Mouse (Mus musculus) layer of hippocampus, adult 18-20 months (tissue): ENCODE measurements around the gene Pla2g2c. TPM values are rescaled to one million over a fixed set of nuclear protein-coding genes. Genes with fewer than 3 reads are reported as not detected.

Experiments used
- DNase-seq, 2 experiments: peaks; one replicate each; pipeline ENCODE4 v3.0.0; 2022; ENCODE audit warnings: low spot score in 2 of 2
- total RNA-seq, 2 experiments: library from RNA; stranded (reverse); gene quantifications; 2 replicates each; pipeline ENCODE4 v1.2.3; 2021

Gene Pla2g2c
- total RNA-seq, 2 experiments from 2014 or later, result 0.10 TPM; not detected in 1

DNA sequence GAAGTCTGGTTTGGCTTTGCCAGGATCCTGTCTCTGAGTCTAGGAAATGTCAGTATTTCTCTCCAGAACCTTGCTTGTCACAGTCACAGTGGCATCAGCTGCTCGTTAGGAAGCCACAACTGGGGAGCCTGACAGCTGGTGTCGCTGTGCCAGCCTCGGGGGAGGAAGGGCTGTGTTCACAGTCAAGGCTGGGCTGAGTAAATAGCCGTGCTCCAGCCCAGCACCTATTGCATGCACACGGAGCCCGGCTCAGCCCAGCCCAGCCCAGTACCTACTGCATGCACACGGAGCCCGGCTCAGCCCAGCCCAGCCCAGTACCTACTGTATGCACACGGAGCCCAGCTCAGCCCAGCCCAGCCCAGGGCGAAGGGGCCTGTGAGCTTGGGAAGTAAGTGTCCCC is 23.3 kb downstream of the Pla2g2c start:
- no peak for DNase-seq

DNA sequence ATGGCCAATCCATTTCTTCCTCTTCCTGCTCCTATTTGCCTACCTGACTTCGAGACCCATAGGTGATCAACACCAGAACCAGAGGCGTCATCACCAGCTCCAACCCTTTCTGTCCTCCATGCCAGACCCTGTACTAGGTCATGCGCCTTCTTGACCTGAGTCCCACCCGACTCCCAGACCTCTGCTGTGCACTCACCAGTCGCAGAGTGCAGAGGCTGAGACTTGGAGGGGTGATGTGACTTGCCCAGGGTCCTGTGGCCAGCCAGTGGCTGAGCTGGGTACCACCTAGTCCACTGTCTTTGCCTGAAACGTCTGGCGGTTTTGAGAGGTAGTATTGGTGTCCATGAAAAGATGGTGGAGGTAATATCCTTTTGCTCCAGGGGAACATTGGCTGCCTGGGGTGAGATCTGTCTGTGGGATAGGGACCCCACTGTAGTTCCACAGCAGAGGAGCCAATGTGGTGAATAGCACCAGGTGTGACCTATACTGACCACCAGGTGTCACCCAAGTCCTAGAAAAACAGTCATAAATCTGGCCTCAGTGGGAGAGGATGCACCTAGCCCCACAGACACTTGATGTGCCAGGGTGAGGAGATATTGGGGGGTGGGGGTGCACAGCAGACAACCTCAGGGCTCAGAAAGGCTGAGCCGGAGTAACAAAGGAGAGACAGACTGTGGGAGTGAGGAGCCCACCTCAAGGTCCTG is 23.9 kb downstream of the Pla2g2c start:
- DNase-seq, result peak in 1 of 2 experiments; percentile 79

GRCm38 (mm10) chr4:138752603-138753002 is 28.0 kb downstream of the Pla2g2c start:
- no peak for DNase-seq

DNA sequence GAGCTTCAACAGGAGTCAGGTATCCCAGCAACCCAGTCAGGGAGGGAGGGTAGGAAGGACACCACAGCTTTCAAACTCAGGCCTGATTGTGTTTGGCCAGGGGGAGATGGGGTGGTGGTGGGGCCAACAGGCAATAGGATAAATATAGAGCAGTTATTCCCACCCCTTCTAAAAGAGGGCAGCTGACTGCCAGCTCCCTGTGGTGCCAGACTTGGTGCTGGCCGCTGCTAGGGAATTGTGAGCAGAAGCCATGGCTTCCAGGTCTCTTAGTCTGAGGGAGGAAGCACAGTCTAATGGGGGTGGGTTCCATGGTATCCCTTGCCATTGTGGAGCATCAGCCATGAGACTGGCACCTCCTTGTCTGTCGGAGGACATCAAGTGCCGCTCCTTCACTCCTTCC is 29.0 kb downstream of the Pla2g2c start:
- DNase-seq, result no peak

DNA sequence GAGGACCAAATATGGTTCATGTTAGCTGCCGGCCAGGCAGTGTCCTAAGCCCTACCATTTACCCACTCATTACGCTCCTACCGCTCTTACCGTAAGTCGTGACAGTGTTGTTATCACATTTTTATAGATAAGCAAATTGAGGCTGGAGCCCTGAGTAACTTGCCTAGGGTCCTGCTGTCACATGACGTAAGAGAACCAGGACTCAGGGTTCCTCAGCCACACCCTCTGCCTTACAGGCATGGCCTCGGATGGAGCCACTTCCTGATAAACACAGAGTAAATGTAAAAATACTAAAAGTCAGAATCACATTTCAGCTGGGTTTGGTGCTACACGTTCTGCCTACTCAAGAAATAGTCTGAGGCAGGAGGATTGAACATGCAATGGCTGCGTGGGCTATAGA is 29.8 kb downstream of the Pla2g2c start:
- DNase-seq, result no peak

DNA sequence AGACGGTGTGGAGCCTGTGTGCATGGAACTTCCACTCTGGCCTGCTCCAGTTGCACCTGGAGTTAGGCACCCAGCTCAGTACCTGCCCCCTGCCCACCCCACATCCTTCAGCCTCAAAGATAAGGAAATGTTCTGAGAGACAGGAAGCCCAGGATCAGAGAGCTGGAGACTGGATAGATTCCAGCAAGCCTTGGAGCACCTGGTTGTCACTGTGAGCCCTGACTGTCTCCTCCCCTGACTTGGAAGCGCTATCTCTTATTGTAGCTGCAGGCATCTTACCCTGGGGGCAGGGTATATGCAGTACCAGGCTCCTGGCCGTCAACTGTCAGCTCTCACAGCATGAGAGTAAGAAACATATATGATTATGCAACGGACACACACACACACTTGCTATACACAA is 30.8 kb downstream of the Pla2g2c start:
- DNase-seq, result no peak

GRCm38 (mm10) chr4:138755983-138756382 is 31.4 kb downstream of the Pla2g2c start:
- DNase-seq, result peak in 1 of 2 experiments; percentile 63

DNA sequence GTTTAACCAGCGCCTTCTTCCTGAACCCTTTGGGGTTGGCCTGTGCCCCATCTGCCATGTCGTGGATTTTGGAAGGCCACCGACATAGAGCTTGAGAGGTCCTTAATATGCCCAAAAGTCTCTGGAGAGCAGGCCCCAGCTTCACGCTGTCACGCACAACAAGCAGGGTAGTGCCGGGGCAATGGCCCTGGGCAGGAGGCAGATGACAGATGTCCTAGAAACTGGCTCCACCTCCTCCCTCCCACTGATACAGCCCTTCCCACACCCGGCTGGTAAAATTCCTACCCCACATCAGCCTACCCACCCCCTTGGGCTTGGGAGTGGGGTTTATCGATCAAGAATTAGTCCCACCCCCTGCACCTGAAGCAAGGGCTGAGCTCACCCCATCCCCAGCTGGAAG is 32.8 kb downstream of the Pla2g2c start, which contains the start of gene Pla2g2f:
Gene Pla2g2f (minus strand): TSS at position 211 of the 400 bp plus-strand sequence.
- DNase-seq, result no peak

GRCm38 (mm10) chr4:138762266-138762665 is 37.7 kb downstream of the Pla2g2c start:
- no peak for DNase-seq

DNA sequence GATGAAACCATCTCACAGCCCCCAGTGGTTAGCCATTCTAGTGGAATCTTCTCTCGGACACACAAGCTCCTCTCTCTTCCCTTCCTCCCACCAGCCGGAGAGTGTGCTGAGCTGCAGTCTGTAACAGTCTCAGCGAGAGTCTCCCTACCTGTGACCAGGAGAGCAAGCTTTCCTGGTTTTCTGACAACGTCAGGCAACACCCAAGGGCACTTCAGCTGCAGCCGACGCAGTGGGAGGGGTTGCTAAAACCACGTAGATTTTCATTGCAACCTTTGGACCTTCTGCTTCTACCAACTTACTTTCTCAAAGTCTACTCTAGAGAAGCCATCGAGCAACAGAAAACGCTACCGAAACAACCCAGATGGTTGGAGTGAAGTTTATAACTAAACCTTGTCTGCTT is 47.4 kb downstream of the Pla2g2c start:
- no peak for DNase-seq

DNA sequence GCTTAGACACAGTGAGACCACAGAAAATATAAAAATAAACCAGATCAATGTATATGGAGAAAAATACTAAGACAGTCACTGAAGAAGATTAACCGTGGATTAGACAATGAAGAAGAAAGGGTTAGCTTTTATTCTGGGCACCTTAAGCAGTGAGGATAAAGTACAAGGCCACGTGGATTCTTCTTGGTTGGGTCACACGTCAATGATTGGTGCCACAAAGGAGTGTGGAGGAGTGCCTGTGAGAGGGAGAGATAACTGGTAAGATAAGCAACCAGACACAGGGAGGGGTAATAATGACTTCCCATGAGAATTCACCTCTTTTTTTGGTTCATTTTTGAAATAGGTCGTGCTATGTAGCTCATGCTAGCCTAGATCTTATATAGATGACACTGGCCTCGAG is 47.8 kb downstream of the Pla2g2c start:
- DNase-seq, result no peak

GRCm38 (mm10) chr4:138775435-138775834 is 50.8 kb downstream of the Pla2g2c start, which contains the start of gene Pla2g2d:
Gene Pla2g2d (plus strand): TSS chr4:138775735.
- DNase-seq, result peak in 1 of 2 experiments; percentile 42

DNA sequence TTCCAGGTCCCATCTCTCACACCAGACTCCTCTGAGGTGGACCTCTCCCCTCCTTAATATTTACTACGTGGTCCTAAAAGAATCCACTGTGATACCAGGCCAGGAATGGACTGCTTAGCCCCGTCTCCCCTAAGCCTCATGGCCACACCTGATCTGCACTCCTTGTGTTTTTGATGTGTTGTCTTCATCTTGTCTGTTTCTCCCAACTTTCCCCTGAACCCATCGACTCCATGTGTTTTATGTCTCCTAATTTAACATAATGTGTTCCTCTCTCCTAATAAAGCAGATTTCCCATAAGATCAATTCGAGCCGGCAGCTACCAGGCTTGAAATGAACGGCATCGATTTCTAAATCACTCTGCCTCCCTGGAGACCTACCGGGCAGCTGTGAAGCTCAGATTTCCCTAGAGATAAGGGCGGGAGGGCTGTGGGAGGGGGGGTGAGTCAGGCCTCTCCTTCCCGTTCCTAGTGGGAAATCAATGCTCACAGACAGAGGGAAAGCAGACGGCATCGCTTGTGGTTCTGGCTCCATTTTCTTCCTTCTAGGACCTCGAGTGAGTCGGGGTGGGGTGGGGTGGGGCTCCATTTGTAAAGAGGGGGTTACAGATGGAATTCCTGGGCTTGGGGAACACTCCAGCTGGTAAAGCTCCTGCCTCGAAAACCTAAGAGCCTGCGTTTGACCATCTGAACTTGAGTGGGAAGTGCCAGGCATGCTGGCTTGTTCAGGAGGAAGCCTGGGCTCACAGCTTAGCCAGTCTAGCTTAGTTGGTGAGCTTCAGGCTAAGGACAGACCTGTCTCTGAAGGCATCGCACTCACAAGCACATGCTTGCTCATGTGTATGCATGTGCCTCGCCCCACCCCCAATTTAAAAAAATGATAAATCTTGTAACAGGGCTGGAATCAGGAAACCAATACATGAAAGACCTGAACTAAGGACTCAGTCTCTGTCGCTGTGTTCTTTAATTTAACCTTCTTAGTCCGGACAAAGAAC is 53.1 kb downstream of the Pla2g2c start:
- DNase-seq, result no peak

- DNase-seq, result no peak
These were observed 55.7 kb downstream of the Pla2g2c start for GRCm38 (mm10) chr4:138780300-138780699.

DNA sequence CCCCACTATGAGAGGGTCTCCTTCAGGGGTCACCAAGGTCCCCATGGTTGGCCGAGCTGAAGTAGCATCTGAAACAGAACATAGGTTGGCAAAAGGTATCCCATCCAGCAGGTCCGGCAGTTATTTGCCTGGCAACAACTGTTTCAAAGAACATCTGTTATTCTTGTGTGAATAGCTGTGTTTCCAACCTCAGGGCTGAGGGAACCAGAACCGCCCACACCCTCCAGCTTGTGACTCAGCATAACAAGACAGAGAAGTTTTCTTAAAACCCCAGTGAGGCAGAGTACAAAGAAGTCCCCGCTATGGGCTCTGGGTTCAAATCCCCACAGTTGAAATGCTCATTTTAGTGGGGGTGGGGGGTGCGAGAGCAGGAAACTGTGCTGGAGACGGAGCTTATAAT is 57.5 kb downstream of the Pla2g2c start:
- DNase-seq, result peak; percentile 37 to 75

- no peak for DNase-seq
These were observed 61.1 kb downstream of the Pla2g2c start for GRCm38 (mm10) chr4:138785721-138786120.

- DNase-seq, result no peak
These were observed 61.5 kb downstream of the Pla2g2c start for GRCm38 (mm10) chr4:138786141-138786540.

- no peak for DNase-seq
These were observed 63.8 kb downstream of the Pla2g2c start for GRCm38 (mm10) chr4:138788381-138788780.

DNA sequence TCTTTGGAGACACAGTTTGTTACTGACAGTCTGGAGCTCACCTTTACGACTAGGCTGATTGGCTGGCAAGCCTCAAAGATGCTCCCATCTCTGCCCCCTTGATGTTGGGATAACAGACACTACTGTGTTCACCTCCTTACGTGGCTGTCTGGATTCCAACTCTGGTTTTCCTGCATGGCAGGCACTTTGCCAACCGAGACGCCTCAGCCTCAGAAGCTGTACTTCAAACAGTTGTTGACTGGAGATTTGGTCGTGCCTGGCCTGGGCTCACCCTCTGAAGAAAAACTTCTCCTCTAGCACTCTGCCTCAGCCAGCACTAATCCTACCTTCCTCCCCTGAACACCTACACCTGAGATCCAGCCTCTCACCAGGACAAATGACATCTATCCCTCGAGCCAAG is 66.9 kb downstream of the Pla2g2c start:
- no peak for DNase-seq

DNA sequence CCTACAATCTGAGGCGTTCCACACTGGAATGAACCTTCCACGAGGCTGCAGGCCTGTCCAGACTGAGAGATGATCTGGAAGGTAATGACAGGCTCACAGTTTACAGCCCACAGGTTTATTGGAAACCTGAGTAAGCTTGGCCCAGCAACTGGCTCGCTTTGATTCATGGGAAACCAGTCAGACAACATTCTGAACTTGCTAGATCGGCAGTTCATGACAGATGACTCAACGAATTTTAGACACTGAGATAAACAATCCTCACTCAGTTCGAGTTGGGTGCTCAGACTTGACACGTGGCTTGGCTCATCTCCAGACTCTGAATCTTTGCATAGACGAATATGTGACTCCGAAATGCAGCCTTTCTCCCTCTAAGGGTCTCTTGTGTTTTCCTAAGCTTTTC is 68.0 kb downstream of the Pla2g2c start:
- DNase-seq, result no peak

- peak; percentile 53 to 76 for DNase-seq
These were observed 68.7 kb downstream of the Pla2g2c start for GRCm38 (mm10) chr4:138793276-138793675.

GRCm38 (mm10) chr4:138794344-138794743 is 69.8 kb downstream of the Pla2g2c start:
- DNase-seq, result no peak
